Mouse (Mus musculus) erythroblast, embryonic 14.5 days (primary cell): ENCODE measurements at regions not wholly inside any gene's neighbourhood (a gene's known extent, or its start where the extent isn't known, plus 50 kb on each side); places are given as distances from the start of the nearest gene placed in this dataset.

ENCODE experiments used
- GATA1 ChIP-seq: IDR thresholded peaks from 2 replicates; pipeline ENCODE4 v1.6.1; 2012; ENCODE audit warnings: low read length, inconsistent platforms, mixed read lengths
- TAL1 ChIP-seq: IDR thresholded peaks from 3 replicates; pipeline ENCODE4 v1.6.1; 2012; ENCODE audit warnings: low read length, inconsistent platforms, mixed read lengths

GRCm38 (mm10) chr11:21036161-21036916 lies 54.8 kb upstream of the Peli1 start:
- no peak for TF ChIP-seq TAL1
- TF ChIP-seq GATA1: no peak
